Mouse (Mus musculus): ENCODE measurements around the gene Slc31a2.
"Not testable (repeated sequence)": the region's sequence is repeated elsewhere in the genome, so short reads cannot be mapped to it uniquely, and the experiment has no call there.

The Slc31a2 gene

GRCm38 (mm10) chr4:62262276-62262675 lies at the start of gene Slc31a2:
Gene Slc31a2 (plus strand): TSS chr4:62262562.
- DNase-seq (ENCODE audit: low spot score): no peak

- DNase-seq (ENCODE audit: low spot score): no peak
Measured at GRCm38 (mm10) chr4:62213490-62213889, 48.9 kb upstream of the Slc31a2 start.

GRCm38 (mm10) chr4:62228391-62228790 lies 34.0 kb upstream of the Slc31a2 start:
- no peak for DNase-seq (ENCODE audit: low spot score)

GRCm38 (mm10) chr4:62229448-62229847 lies 32.9 kb upstream of the Slc31a2 start:
- no peak for DNase-seq (ENCODE audit: low spot score)

GRCm38 (mm10) chr4:62230153-62230552 lies 32.2 kb upstream of the Slc31a2 start:
- no peak for DNase-seq (ENCODE audit: low spot score)

- DNase-seq (ENCODE audit: low spot score): no peak
Measured at GRCm38 (mm10) chr4:62230769-62231168, 31.6 kb upstream of the Slc31a2 start, which contains the start of gene Zfp37. Gene Zfp37 (minus strand): TSS chr4:62231047.

GRCm38 (mm10) chr4:62240586-62240985 lies 21.8 kb upstream of the Slc31a2 start:
- DNase-seq (ENCODE audit: low spot score): no peak

GRCm38 (mm10) chr4:62248328-62248727 lies 14.0 kb upstream of the Slc31a2 start:
- DNase-seq (ENCODE audit: low spot score): no peak

- no peak for DNase-seq (ENCODE audit: low spot score)
Measured at GRCm38 (mm10) chr4:62250896-62251544, 11.3 kb upstream of the Slc31a2 start.

- DNase-seq (ENCODE audit: low spot score): no peak
Measured at GRCm38 (mm10) chr4:62251776-62252175, 10.6 kb upstream of the Slc31a2 start.

- no peak for DNase-seq (ENCODE audit: low spot score)
Measured at GRCm38 (mm10) chr4:62254551-62254950, 7.8 kb upstream of the Slc31a2 start.

- DNase-seq (ENCODE audit: low spot score): no peak
Measured at GRCm38 (mm10) chr4:62256931-62257330, 5.4 kb upstream of the Slc31a2 start.

- DNase-seq (ENCODE audit: low spot score): no peak
Measured at GRCm38 (mm10) chr4:62263133-62263844, 927 bp downstream of the Slc31a2 start.

- DNase-seq (ENCODE audit: low spot score): no peak
Measured at GRCm38 (mm10) chr4:62265154-62265836, 2.9 kb downstream of the Slc31a2 start.

- DNase-seq (ENCODE audit: low spot score): not testable (repeated sequence)
Measured at GRCm38 (mm10) chr4:62266016-62266415, 3.7 kb downstream of the Slc31a2 start.

- no peak for DNase-seq (ENCODE audit: low spot score)
Measured at GRCm38 (mm10) chr4:62267101-62267500, 4.7 kb downstream of the Slc31a2 start.

GRCm38 (mm10) chr4:62272696-62273095 lies 10.3 kb downstream of the Slc31a2 start:
- DNase-seq (ENCODE audit: low spot score): no peak

- DNase-seq (ENCODE audit: low spot score): no peak
Measured at GRCm38 (mm10) chr4:62273916-62274315, 11.6 kb downstream of the Slc31a2 start.

GRCm38 (mm10) chr4:62274841-62275536 lies 12.6 kb downstream of the Slc31a2 start:
- DNase-seq (ENCODE audit: low spot score): no peak

GRCm38 (mm10) chr4:62276642-62277041 lies 14.3 kb downstream of the Slc31a2 start:
- DNase-seq (ENCODE audit: low spot score): no peak

GRCm38 (mm10) chr4:62277222-62277621 lies 14.9 kb downstream of the Slc31a2 start:
- DNase-seq (ENCODE audit: low spot score): no peak

GRCm38 (mm10) chr4:62278081-62278480 lies 15.7 kb downstream of the Slc31a2 start:
- DNase-seq (ENCODE audit: low spot score): no peak
